Mouse (Mus musculus): ENCODE results near the gene Smim14.

Smim14 gene

DNA sequence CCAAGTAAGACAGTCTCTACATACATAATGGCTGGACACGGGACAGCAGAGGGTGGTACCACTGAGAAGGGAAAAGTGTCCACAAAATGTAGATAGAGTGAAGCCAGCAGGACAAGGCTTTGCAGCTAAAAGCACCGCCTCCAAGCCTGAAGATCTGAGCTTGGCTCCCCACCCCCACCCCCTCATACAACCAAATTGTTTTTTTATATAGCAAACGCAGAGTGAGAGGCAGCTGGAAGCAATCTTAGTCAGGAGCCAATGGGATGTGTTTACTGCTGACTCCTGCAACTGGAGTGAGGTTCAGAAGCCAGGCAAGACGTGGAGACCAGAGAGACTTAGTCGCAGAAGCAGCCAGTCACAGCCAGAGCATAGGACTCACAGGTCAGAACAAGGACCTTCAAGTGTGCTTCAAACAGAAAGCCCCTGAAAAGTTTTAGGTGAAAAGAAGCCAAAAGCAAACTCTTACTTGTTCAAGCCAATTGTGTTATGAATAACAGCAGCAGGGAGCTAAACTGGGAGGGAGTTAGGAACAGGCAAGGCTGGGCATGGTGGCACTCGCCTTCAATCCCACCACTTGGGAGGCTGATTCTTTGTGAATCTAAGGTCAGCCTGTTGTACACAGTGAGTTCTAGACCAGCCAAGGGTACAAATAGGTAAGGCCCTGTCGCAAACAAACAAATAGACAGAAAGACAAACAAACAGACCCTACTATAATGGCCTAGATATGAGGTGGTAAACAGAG is 79.7 kb downstream of the Smim14 start:
- no peak for DNase-seq

DNA sequence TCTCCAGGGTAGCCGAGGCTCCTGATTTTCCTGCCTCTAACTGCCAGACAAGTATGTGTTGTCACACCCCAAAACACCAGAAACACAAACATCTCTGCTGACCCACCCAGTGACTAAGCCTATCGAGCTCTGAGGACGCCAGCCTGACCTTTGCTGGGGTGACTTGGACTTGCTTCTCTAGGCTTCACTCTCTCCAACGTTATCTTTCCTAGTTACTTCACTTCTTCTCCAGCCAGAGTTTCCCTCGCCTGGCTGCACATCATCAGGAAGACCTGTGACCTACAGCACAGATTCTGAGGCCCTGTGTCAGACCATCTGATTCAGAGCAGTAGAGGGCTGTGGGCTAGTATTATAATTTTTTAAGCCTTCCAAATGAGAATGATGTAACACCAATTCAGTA is 82.2 kb downstream of the Smim14 start:
- no peak for DNase-seq

DNA sequence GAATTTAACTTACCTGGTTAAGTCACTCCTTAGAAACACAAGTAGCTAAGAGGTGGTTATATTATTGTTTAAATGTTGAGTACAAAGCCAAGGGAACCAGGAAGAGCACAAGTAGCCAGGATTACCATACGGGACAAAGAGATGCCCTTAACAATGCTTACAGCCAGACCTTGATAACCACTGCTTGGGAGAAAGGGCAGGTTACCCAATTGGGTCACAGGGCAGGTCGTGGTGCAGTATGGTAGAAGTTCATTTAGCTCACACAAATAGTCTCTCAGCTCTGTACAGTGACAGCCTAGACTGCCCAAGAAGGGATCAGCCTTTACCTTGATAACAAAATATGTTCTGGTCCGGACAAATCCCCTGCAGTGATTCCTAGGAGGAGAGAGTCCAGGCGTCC is 88.0 kb downstream of the Smim14 start:
- no peak for DNase-seq

DNA sequence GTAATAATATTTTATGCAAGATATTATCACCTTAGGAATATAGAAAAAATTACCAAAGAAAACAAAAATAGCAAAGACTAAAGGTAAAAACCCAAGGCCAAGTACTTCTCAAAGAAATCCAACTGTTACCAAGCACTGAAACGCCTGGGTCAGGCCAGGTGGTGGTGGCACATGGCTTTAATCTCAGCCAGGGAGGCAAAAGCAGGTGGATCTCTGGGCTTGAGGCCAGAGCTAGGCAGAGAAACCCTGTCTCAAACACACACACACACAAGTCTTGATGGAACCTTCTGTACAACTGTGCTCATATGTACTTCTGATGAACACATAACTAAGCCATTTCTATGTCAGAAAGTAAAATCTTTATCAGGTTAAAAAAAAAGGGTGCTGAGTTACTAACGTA is 89.2 kb downstream of the Smim14 start:
- DNase-seq, result peak; percentile 79

DNA sequence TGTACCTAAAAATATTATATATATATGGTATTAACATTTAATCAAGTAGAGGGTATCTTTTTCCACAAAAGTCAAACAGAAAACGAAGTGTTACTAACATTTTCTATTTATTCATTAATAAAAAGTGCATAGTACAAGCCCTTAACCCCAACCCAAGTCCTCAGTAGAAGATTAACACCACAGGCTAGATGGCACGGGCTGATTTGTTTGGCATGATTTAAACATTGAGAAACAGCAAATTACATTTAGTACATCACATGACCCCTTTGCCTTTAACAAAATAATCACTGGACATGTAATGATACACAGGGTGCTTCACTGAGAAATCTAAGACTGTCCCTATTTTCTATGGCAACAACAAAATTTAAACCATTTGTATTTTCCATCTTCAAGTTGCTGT is 90.2 kb downstream of the Smim14 start:
- no peak for DNase-seq

DNA sequence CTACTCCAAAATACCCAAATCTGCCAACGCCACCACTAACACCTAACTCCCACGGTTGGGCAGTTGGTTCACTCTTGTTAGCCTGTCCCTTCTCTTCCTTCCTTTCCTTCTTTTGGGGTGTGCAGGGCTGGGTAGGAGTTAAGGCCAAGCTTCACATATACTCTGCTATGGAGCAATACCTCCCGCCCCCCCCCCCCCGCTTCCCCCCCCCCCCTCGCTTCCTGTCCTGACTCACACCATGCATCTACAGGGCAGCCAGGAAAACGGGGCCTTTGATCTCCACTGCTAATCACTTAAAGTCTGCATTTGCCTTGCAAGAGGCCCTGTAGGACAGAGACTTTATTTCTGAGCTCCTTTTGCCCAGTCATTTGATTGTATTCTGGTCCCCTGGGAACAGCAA is 92.0 kb downstream of the Smim14 start:
- DNase-seq, result no peak

DNA sequence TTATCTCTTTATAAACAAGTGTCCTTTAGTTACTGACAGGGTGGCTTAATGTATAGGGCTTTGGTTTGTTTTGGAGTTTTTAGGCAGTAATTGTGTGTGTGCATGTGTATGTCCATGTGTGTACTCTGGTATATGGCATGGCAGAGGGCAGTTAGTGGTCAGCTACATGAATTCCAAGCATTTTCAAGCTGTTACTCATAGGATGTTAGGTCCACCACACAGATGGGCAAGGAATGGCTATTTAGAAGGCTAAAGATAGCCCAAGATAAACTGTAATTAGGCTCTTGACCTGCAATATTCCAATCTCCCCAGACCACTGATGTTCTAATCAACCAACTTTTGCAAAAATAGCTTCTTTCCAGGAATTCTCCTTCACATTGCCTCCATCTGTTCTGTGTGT is 98.9 kb downstream of the Smim14 start:
- DNase-seq, result no peak

DNA sequence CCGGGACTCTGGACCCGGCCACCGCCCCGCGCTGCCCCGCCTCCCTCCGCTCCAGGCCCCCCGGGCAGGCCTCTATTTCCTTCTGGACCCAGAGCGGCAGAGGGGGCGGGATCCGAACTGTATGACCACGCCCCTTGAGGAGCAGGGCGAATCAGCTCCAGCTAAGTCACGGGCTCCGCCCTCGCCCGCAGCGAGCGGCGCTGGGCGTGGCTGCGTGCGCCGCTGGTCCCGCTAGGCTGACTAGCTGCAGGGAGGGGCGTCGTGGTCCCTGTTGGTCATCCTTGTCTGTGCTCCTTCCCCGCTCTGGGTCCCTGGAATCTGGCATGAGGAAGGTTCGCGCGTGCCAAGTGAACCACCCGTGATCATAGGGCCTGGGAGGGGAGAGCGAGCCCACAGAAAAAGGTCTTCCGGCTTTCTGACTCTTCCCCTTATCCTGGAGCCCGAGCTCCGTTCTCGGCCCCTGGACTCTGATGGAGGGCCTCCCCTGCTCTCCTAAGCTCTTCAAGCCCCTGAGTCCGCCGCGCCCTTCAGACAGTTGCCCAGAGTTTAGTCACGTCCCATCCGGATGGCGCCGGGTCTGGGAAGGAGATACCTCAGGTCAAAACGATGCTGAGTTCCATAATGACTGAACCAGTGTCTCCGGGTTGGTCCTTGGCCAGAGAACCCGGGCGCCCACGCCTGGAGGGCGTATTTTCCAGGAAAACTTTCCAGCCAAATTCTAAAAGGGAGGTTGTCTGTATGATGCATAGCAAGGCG is 101.0 kb downstream of the Smim14 start, which contains the start of gene Ugdh:
Ugdh (minus strand) TSS at position 144 of the 756 bp plus-strand sequence.
- DNase-seq, result peak; percentile 97

DNA sequence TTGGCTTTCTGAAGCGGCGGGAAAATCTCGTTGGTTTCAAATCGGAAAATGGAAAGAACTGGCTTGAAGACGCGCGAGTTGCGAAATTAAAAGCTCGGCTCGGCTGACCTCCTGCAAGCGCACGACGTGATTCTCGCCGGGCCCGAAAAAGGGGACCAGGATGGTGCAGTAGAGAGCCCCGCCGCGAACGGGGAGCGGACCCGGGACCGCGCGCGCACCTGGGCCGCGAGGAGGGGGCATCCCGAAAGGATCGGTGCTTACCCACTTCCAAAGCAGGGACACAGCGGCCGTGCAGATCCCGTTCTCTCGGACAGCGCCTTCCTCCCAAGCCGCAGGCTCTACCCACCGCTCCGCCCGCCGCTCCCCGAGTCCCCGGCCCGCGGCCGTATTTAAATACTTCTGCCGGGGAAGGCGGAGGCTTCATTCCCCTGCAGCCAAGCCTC is 101.6 kb downstream of the Smim14 start:
- DNase-seq, result no peak

DNA sequence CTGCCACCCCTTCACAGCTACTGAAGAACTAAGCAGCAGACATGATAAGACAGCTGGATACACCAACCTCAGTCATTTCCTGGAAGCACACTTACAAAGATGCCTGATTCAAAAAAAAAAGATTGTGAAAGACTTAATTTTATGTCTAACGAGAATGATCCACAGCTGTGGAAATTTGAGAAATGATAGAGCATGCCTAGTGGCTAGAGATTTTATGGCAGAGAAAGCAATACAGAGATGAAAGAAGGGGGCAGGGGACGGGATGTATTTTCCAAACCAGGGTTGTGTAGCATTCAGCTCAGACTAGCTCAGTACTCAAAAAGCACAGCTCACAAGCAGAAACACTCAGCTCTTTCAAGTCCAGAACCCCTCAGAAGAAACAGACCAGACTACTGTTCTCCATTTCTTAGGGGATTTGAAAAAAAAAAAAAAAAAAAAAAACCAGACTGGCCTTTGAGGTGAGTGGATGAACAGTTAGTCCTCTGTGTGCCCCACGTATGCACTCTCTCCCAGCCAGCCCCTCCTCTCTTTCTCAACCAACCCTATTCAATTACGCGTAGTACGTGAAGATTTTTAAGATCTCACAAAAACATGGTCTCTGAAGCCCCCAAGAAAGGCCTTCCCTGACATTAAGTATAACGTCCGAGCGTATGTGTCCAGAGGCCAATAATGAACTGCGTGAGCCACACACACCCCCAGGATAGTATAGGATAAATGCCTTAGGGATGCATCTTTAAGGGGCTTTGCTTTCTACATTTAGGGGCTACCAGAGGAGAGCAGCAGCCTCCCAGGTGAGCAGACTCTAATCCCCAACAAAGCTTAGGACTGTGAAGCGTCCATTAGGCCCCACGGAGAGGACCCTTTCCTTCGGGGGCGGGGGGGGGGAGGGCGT is 102.3 kb downstream of the Smim14 start:
- no peak for DNase-seq

DNA sequence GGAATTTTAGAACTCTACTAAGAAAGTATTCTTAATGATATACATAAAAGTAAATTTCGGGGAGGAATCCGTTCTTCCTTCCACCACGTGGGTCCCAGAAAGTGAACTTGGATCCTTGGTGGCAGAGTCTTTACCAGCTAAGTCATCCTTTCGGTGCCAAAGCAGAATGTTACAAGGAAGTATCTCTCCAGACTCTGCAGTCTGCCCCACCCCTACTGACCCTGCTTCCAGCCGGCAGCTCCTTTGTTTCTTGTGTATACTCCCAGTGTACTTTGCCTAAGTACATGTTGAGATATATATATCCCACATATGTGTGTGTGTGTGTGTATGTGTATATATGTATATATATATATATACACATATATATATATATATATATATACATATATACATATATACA is 107.5 kb downstream of the Smim14 start:
- DNase-seq, result no peak

DNA sequence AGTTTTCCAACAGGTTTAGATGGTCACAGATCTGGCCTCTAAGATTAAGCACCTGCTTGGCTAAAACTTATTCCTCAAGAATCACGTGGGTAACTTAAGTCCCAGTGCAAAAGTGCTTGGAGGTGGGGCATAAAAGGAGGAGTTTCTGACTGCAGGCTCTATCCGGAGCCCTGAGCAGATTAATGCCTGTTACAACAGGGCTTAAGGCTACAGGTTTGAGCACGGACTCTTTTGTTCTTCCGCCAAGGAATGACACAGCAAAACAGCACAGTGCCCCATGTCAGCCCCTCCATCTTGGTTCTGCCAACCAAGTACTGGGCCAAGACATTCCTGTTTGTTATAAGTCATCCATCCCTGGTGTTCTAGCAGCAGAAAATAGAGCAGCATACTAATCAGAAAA is 108.7 kb downstream of the Smim14 start:
- no peak for DNase-seq

DNA sequence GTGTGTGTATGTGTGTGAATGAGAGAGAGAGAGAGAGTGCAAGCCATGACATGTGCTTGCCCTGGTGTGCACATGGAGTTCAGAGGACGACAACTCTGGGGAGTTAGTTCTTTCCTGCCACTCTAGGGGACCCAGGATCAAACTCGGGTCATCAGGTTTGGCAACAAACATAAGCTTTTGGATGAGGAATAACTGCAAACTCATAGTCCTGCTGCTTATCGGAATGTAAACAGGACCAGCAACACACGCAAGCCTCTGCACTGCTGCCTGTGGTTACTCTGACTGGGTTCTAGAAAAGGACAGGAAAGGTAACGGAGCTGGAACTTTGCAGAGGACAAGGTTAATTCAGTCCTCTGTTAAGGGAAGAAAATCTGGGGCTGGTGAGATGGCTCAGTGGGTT is 111.7 kb downstream of the Smim14 start:
- DNase-seq, result no peak

DNA sequence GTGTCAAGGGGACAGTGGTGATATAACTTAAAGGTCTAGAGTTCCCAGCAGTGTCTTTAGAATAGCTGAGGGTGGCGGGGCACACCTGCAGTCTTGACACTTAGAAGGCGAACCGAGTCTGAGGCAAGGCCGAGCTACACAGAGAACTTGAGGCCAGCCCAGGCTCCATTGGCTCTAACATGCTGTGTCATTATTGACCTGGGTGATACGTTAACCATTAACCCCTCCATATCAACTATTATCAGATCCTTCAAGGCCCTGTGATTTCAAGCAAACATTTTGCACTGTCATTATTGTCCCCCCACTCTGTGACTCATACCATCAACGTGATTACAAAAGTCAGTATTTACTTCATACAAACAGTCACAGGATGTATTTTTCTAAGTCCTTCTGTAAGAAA is 112.8 kb downstream of the Smim14 start:
- no peak for DNase-seq

DNA sequence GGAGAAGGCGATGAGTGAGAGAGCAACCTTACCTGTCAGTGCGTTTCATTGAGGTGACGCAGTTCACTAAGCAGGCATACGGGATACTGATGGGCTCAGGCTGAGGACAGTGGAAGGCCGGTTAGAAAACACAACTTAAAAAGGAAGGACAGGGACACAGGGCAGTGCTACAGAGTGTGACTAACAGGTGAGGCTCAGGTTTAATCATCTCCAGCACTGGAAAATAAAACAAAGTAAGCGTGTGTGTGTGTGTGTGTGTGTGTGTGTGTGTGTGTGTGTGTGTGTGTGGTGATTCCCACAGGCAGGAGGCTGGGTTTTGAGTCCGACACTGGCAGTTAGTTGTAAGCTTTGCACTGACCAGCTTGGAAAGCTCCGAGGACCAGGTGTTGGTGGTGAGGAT is 114.2 kb downstream of the Smim14 start:
- DNase-seq, result no peak

DNA sequence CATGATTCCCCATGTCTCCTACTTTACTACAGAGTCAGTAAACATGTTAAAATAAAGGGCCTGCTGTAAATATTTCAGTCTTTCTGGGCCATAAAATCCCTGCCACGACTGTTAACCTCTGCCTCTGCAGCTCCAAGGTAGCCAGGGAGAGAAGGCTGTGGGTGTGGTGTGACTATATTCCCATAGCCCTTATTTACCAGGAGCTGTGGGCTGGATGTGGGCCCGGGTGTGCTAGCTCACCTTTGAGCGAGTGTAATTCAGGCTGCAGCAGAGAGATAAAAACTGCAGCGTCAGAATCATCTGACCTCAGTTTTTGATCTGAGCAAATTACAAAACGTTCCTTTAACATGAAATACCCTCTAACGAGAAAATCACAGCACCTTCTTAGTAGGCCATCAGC is 116.2 kb downstream of the Smim14 start:
- no peak for DNase-seq

DNA sequence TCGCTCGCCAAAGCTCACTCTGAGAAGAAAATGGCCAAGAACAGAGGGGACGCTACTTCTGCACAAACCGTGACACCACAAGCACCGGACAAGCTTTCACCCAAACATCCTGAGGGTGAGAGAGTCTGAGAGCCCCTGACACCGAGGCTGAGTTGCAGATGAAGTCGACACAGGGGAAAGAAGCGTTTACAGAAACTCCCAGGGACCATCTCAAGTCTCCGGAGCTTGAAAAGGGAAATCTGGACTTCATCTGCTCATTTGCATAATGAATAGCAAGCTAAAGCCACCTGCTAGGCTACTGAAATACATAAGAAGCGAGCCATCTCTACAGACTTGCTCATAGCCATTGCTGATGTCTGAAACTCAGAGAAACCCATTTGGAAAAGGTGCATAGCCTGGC is 117.8 kb downstream of the Smim14 start:
- no peak for DNase-seq

DNA sequence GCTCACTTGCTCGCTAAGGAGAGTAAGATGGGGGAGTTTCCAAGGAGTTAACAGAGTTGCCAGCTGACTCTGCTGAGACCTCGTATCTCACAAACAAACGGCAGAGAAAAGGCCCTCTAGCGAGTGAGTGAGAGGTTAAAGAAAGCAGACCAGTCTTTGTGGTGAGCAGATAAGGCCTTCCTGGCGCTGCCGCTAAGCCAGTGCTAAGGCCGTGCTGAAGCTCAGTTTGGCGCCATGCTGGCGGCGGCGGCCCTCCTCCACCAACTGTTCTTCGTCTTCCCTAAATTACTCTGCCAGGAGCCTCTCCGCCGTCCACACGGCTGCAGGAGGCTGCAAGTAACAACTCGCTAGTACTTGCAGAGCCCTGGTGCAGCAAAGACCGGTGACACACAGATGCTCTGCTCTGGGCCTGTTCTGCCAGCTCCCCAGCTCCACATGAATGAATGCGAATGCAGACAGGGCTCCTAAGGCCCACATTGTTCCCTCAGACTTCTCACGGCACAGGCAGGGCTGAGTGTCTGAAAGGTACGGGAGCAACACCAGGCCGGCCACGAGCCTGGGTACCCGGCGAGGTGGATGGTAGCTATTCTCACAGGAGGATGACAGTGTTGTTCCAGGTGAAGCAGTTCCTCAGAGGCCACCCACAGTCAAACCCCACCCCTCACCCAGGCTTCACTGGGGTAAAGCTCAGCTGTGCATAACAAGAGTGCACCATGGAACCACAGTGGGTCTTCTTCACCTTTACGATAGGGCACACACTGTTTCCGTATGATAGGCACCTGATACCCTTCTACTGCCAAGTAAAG is 121.1 kb downstream of the Smim14 start:
- no peak for DNase-seq

DNA sequence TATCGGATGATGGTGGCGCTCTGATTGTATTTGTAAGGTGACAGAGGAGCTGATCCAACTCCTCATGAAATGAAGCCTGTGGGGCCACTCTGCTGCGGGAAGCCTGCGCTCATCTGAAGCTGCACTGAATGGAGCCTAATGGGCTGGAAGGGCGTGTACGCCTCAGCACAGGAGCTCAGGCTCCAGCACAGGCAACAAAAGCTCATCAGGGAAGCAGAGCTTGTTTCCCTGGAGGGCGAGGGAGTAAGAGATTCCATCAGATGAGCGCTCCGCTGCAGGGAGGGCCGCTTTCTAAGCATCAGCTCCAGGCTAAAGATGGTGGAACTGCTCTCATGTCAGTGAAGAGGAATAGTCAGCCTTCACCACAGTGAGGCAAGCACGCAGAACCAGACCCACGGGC is 129.0 kb downstream of the Smim14 start:
- DNase-seq, result no peak

DNA sequence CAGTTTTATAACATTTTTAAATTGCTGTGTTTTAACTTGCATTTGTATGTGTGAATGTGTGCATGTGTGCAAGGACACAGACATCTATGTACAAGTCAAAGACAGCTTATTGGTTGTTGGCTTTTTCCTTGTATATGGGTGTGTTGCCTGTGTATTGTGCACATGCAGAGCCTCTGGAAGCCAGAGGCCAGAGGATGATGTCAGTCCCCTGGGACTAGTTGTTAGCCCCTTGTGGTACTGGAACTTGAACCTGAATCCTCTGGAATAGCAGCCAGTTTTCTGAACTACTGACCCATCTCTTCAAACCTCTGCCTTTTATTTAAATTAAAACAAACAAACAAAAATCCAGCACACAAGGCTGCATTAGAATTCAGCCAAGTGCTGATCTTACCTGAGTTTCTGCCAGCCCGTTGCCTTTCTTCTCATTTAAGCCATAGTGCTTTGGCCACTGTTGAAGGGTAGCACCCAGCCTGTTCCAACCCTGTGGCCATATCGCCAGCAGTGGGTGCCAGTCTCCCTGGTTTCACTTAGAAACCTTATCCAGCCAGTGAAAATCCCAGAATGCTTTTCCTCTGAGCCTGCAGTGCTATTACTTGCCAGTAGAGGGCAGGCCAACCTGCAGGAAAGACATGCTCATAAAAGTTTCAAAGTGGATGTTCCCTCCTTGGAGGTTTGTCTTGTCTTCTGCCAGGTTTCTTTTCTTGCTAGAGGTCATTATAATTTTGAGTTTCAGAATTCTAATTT is 135.6 kb downstream of the Smim14 start:
- DNase-seq, result peak; percentile 74
